Mouse (Mus musculus): Measurements from ENCODE around the gene Thsd4. TPM values are rescaled to one million over a fixed set of nuclear protein-coding genes. Genes with fewer than 3 reads are reported as not detected.

Gene Thsd4
- polyA plus RNA-seq (2012; rRNA removed) = 9.7 and 14.4 TPM in 2 replicates

DNA sequence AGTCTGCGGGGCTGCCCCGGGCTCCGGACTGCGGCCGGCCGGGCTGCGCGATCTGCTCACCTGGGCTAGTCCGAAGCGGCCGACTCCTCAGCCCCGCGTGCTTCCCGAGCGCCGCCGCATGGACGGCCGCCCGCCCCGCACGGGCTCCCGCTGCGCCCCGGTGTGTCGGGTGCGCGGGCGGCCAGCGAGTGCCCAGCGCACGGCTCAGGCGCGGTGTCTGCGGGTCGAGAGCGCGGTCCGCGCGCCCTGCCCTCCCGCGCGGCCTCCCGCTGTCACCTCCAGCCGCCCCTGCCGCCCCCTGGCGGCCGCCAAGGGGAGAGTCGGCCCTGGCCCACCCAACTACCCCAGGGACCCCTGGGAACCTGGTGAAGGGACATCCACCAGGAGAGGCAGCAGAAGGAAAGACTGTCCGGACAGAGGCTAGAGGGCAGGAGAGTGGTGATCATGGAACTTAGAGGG is at the start of gene Thsd4:
Thsd4 (minus strand) TSS at position 241 of the 459 bp plus-strand sequence.

DNA sequence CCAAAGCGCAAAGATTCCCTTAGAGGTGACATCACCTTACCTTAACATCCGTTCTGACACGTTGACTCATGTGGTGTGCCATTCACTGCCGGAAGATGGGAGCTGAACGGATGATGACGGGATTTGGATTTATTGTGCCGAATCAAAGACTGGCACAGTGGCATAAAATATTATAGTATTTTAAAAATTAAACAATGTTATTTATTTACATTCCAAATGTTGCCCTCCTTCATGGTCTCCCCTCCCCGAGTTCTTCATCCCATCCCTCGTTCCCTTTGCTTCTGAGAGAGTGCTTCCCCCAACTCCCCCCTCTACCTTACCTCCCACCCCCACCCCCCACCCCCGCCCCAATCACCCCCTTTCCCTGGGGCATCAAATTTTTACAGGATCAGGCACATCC is 561.3 kb downstream of the Thsd4 start, which contains the start of gene Nr2e3:
Nr2e3 (minus strand) TSS at position 101 of the 400 bp plus-strand sequence.

Other genes with a start within 250 kb of the Thsd4 start
- gene Lrrc49, start 166.1 kb upstream of the Thsd4 start, polyA plus RNA-seq (2012; rRNA removed) = 0.83 and 1.5 TPM in 2 replicates
- 0.43 and 0.53 TPM in 2 replicates for gene Larp6, start 190.9 kb upstream of the Thsd4 start, polyA plus RNA-seq (2012; rRNA removed)

Measured in stomach, adult 2 months (tissue).